Mouse (Mus musculus) bone marrow, adult 2 months (tissue): ENCODE results near the gene Slco1a4.

Experiments
- CTCF ChIP-seq: fragments of 200-500 bp; IDR thresholded peaks from 2 replicates; pipeline ENCODE4 v1.5.1; 2011; ENCODE audit warnings: low read length, control low read depth; ENCODE audit not compliant: control insufficient read depth, insufficient read depth
- POLR2A ChIP-seq: fragments of 200-500 bp; IDR thresholded peaks from 2 replicates; pipeline ENCODE4 v1.6.1; 2011; ENCODE audit warnings: low read depth, mild to moderate bottlenecking, control low read depth, low read length, borderline replicate concordance; ENCODE audit not compliant: control insufficient read depth

GRCm38 (mm10) chr6:141849051-141849450 is 6.9 kb downstream of the Slco1a4 start:
- TF ChIP-seq POLR2A (no peak), CTCF (no peak)
